Mouse (Mus musculus) sigmoid colon, adult 10 weeks (tissue): Measurements from ENCODE around the gene B3galt2. TPM values are rescaled to one million over a fixed set of nuclear protein-coding genes. Genes with fewer than 3 reads are reported as not detected.

Experiments used
- polyA plus RNA-seq: library from polyadenylated mRNA; stranded (reverse); fragments of 350-450 nt; fragmentation: Illumina TruSeq; extraction: RNeasy Lipid Tissue Mini Kit (QIAGEN cat#74804); gene quantifications from one replicate; pipeline ENCODE4 v1.2.3, GENCODE M21; 2014; ENCODE audit warnings: low read depth, low replicate concordance

Gene B3galt2
- polyA plus RNA-seq: 13.3 TPM

DNA sequence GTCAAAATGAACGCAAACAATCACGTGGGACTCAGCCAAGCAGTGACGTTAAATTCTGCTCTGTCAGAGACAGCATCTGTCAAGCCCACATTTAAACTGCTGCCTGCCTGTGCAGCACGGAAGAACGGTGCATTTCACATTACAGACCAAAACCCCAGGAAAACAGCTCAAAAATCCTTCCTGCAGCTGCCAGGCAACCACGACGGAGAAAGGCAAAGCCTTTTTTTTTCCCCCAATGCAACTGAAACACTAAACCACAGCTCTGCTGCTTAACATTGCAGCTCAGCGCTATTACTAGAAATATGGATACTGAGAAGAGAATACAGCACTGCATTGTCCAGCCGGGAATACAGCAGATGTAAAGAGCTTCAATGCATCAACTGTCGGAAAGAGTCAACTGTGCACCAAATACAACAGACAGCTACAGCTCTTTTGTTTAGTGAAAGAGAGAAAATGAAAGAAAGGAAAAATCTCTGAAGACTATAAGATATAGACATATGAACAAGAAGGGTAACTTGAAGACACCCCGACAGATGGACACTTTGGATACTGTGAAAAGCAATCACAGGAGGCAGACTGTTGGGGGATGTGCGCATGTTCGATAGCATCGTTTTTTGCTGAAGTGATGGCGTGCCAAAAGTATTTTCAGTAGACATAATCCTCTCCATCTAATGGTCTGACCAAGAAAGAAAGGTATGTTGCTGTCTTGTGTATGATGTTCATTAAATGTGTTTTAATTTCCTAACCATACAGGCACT lies at the start of gene B3galt2:
Gene B3galt2 (plus strand): TSS at position 15 of the 758 bp plus-strand sequence.

DNA sequence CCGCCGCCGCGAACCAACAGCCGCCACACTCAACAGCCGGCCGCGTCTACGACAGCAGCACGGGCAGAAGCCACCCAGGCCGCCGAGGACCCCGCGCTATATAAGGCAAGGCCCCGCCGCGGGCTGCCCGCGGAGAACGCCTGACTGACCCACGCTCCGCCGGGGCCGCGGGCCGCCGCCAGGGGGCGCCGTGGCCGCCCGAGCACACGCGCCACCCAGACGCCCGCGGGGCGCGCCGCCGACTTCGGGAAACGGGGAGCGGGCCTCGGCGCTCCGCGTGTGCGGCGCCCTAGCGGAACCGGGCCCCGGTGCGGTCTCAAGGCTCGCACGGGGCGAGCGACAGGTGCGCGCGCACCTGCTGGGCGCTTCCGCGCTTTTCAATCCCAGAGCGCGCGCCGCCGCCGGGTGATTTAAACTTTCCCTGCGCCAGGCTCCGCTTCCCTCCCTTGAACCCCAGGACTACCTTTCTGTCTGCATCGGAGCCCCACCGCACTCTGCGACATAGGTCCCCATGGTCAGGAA lies 62.3 kb downstream of the B3galt2 start, which contains the start of gene Cdc73:
Gene Cdc73 (minus strand): TSS at position 153 of the 522 bp plus-strand sequence.

Other genes starting within 250 kb of the B3galt2 start
- gene Cdc73, start 62.2 kb downstream of the B3galt2 start, polyA plus RNA-seq: 93.5 TPM
- gene Glrx2, start 75.7 kb downstream of the B3galt2 start, polyA plus RNA-seq: 95.0 TPM
- gene Trove2, start 136.4 kb downstream of the B3galt2 start, polyA plus RNA-seq: 32.6 TPM
- gene Uchl5, start 136.6 kb downstream of the B3galt2 start, polyA plus RNA-seq: 95.3 TPM